Mouse (Mus musculus) lung, adult 2 months (tissue): ENCODE measurements around the gene Tmprss6. TPM values are rescaled to one million over a fixed set of nuclear protein-coding genes. Genes with fewer than 3 reads are reported as not detected.

Experiments
- DNase-seq: peaks from one replicate; pipeline ENCODE4 v3.0.0; 2022
- H3K4me1 ChIP-seq: fragments of 200-500 bp; 2 replicates; pipeline ENCODE4 v1.6.1; 2011; ENCODE audit warnings: low read length; ENCODE audit not compliant: control insufficient read depth, insufficient read depth
- H3K4me3 ChIP-seq: fragments of 200-500 bp; replicated peaks from 2 replicates; pipeline ENCODE3; 2011; ENCODE audit warnings: low read depth, mild to moderate bottlenecking, control low read depth, low read length; ENCODE audit errors: extremely low read depth
- CTCF ChIP-seq: fragments of 200-500 bp; IDR thresholded peaks from 2 replicates; pipeline ENCODE4 v1.5.1; 2011; ENCODE audit warnings: mild to moderate bottlenecking, low read length, control low read depth; ENCODE audit not compliant: insufficient read depth
- POLR2A ChIP-seq: fragments of 200-500 bp; IDR thresholded peaks from 2 replicates; pipeline ENCODE4 v1.6.1; 2011; ENCODE audit warnings: low read depth, mild to moderate bottlenecking, control low read depth, low read length, borderline replicate concordance; ENCODE audit errors: extremely low read depth
- WGBS: fragments of 180-500 bp; shearing (Covaris S2); methylation state at CpG from one replicate; pipeline ENCODE4 v1.1.7; 2018; 5-methylcytosine and 5-hydroxymethylcytosine counted together
- polyA plus RNA-seq: library from polyadenylated mRNA; depleted of rRNA; stranded (reverse); fragments of >200 nt; gene quantifications from 2 replicates; pipeline ENCODE4 v1.2.3, GENCODE M21; 2012

Tmprss6 gene
- polyA plus RNA-seq, 1 experiment, result 1.2 TPM

- no peak for DNase-seq
- WGBS, result 74% methylated on average over 6 of the region's 6 CpGs
- H3K4me1 ChIP-seq, result no peaks in the 10 kb centered on the region
- TF ChIP-seq CTCF (no peak), POLR2A (no peak)
- H3K4me3 ChIP-seq, result no peak overlapping the region
Observed at GRCm38 (mm10) chr15:78473442-78473841, 5.0 kb upstream of the Tmprss6 start.

GRCm38 (mm10) chr15:78471902-78472301 is 3.5 kb upstream of the Tmprss6 start:
- DNase-seq, result no peak
- 33% methylated on average over 7 of the region's 7 CpGs for WGBS
- no peak overlapping the region for H3K4me3 ChIP-seq
- no peaks in the 10 kb centered on the region for H3K4me1 ChIP-seq
- TF ChIP-seq CTCF, result no peak
- no peak for TF ChIP-seq POLR2A

GRCm38 (mm10) chr15:78470495-78471276 is 2.3 kb upstream of the Tmprss6 start:
- DNase-seq, result no peak
- Histone ChIP-seq H3K4me1 (no peaks in the 10 kb centered on the region), H3K4me3 (no peak overlapping the region)
- WGBS, result 80% methylated on average over 4 of the region's 4 CpGs
- no peak for TF ChIP-seq POLR2A

- no peak overlapping the region for H3K4me3 ChIP-seq
- 89% methylated on average over 7 of the region's 7 CpGs for WGBS
- no peak for TF ChIP-seq POLR2A
- TF ChIP-seq CTCF, result no peak
- no peak for DNase-seq
- no peaks in the 10 kb centered on the region for H3K4me1 ChIP-seq
Observed at GRCm38 (mm10) chr15:78467570-78467969, 864 bp downstream of the Tmprss6 start.

GRCm38 (mm10) chr15:78466809-78467208 is 1.6 kb downstream of the Tmprss6 start:
- no peak overlapping the region for H3K4me3 ChIP-seq
- 31% methylated on average over 6 of the region's 6 CpGs for WGBS

DNA sequence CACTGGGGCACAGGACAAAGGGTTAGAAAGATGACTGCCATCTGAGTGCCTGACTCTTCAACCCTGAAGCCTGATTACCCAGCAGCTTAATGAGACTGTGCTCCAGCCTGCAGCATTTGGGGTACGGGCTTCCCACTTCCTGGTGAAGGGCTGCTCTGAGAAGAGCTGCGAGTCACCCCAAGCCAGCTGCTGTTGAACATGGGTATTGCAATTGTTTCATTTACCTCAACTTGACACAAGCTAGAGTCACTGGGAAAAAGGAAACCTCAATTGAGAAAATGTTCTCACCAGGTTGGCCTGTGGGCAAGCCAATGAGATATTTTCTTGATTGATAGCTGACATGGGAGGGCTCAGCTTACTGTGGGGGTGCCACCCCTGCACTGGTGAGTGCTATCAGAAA is 5.5 kb downstream of the Tmprss6 start:
- DNase-seq, result no peak
- H3K4me1 ChIP-seq, result no peaks in the 10 kb centered on the region
- no peak overlapping the region for H3K4me3 ChIP-seq
- WGBS, result 25% methylated on average over 2 of the region's 2 CpGs
- TF ChIP-seq POLR2A, result no peak
- TF ChIP-seq CTCF, result no peak

More at GRCm38 (mm10) chr15:78466809-78467208, 1.6 kb downstream of the Tmprss6 start:
- TF ChIP-seq CTCF (no peak), POLR2A (no peak)
- no peaks in the 10 kb centered on the region for H3K4me1 ChIP-seq
- DNase-seq, result no peak

GRCm38 (mm10) chr15:78457193-78457592 is 11.2 kb downstream of the Tmprss6 start:
- WGBS, result 73% methylated on average over 10 of the region's 10 CpGs
- H3K4me1 ChIP-seq, result no peaks in the 10 kb centered on the region
- H3K4me3 ChIP-seq, result no peak overlapping the region
- TF ChIP-seq CTCF, result no peak
- no peak for DNase-seq

- no peak overlapping the region for H3K4me3 ChIP-seq
- no peaks in the 10 kb centered on the region for H3K4me1 ChIP-seq
- 40% methylated on average over 7 of the region's 7 CpGs for WGBS
- no peak for DNase-seq
- TF ChIP-seq POLR2A (no peak), CTCF (no peak)
Observed at GRCm38 (mm10) chr15:78456051-78456450, 12.4 kb downstream of the Tmprss6 start.

DNA sequence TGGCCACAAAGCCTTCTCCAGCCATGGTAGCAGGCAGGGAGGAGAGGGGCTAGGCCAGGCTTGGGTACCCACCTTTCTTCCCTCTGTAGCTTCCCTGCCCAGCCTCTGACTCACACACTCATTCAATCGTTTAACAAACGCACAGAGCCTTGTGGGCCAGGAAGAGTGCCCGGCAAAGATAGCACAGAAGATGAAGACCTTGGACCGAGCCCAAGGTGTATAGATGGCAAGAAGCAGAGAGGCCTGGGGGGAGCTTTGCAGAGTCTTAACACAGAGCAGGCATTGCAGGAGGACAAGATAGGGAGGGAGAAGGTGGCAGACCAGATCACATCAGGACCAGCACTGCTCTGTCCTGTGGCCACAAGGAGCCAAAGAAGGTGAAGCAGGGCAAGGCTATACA is 13.3 kb downstream of the Tmprss6 start:
- TF ChIP-seq CTCF (no peak), POLR2A (no peak)

GRCm38 (mm10) chr15:78452929-78453328 is 15.5 kb downstream of the Tmprss6 start:
- Histone ChIP-seq H3K4me3 (no peak overlapping the region), H3K4me1 (no peaks in the 10 kb centered on the region; the same call in 1 of the 2 replicates)
- DNase-seq, result no peak
- 61% methylated on average over 3 of the region's 3 CpGs for WGBS
- TF ChIP-seq POLR2A (no peak), CTCF (no peak)

More for the DNA sequence above, 13.3 kb downstream of the Tmprss6 start:
- no peaks in the 10 kb centered on the region for H3K4me1 ChIP-seq
- no peak for DNase-seq
- 38% methylated on average over 4 of the region's 4 CpGs for WGBS
- no peak overlapping the region for H3K4me3 ChIP-seq

DNA sequence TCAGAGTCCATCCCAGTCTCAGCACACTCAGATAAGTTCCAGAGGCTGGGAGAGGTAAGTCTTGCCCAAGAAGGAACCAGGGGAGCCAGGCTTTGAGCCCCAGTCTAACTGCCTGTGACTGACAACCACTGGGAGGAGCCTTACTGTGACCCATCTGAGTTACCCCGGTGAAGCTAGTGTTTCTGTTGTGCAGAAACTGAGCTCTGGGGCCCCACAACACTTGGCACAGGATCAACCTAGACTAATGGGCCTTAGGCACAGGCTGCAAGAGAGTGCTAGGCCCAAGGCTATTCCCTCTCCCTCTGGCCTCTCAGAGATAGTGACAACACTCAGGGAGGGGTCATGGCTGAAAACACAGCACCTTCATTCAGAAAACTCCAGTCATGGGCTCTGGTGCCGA is 17.2 kb downstream of the Tmprss6 start:
- DNase-seq, result no peak
- no peak overlapping the region for H3K4me3 ChIP-seq
- 76% methylated on average over 2 of the region's 2 CpGs for WGBS
- no peaks in the 10 kb centered on the region; the same call in none of the 2 replicates for H3K4me1 ChIP-seq
- TF ChIP-seq CTCF, result no peak
- TF ChIP-seq POLR2A, result no peak
